Mouse (Mus musculus) T-helper 2 cell (primary cell): ENCODE data around the gene Acot6.

Experiments
- in situ Hi-C: fragments of 300-600 bp; cut with MboI, MseI; formaldehyde crosslinking; loops from one replicate; pipeline ENCODE4 v1.15.1; 2025; ENCODE audit warnings: high pct_unique_total_duplicates

Gene Acot6

GRCm38 (mm10) chr12:84100071-84100470 lies 383 bp upstream of the Acot6 start:
- in situ Hi-C loops: no loop called here

GRCm38 (mm10) chr12:84101493-84101845 lies 1.0 kb downstream of the Acot6 start:
- in situ Hi-C loops: no loop called here

GRCm38 (mm10) chr12:84107012-84107411 lies 6.6 kb downstream of the Acot6 start:
- in situ Hi-C loops: no loop called here

- in situ Hi-C loops: no loop called here
These were observed 7.2 kb downstream of the Acot6 start for GRCm38 (mm10) chr12:84107692-84108091.

- in situ Hi-C loops: no loop called here
These were observed 9.5 kb downstream of the Acot6 start for GRCm38 (mm10) chr12:84109924-84110323.

GRCm38 (mm10) chr12:84110814-84111213 lies 10.4 kb downstream of the Acot6 start:
- in situ Hi-C loops: no loop called here

GRCm38 (mm10) chr12:84113676-84114075 lies 13.2 kb downstream of the Acot6 start:
- in situ Hi-C loops: no loop called here

GRCm38 (mm10) chr12:84114153-84114994 lies 13.9 kb downstream of the Acot6 start, which contains the start of gene Dnal1:
Gene Dnal1 (plus strand): TSS chr12:84114366.
- in situ Hi-C loops: no loop called here

- in situ Hi-C loops: no loop called here
These were observed 19.1 kb downstream of the Acot6 start for GRCm38 (mm10) chr12:84119584-84119983.

GRCm38 (mm10) chr12:84125892-84126291 lies 25.4 kb downstream of the Acot6 start:
- in situ Hi-C loops: no loop called here

GRCm38 (mm10) chr12:84126899-84127298 lies 26.4 kb downstream of the Acot6 start:
- in situ Hi-C loops: no loop called here

GRCm38 (mm10) chr12:84128576-84128975 lies 28.1 kb downstream of the Acot6 start:
- in situ Hi-C loops: no loop called here

- in situ Hi-C loops: no loop called here
These were observed 29.5 kb downstream of the Acot6 start for GRCm38 (mm10) chr12:84129931-84130330.

GRCm38 (mm10) chr12:84132265-84132664 lies 31.8 kb downstream of the Acot6 start:
- in situ Hi-C loops: no loop called here

- in situ Hi-C loops: no loop called here
These were observed 36.7 kb downstream of the Acot6 start for GRCm38 (mm10) chr12:84137131-84137530.

- in situ Hi-C loops: no loop called here
These were observed 39.7 kb downstream of the Acot6 start for GRCm38 (mm10) chr12:84140135-84140534.

GRCm38 (mm10) chr12:84141271-84141670 lies 40.8 kb downstream of the Acot6 start:
- in situ Hi-C loops: no loop called here

GRCm38 (mm10) chr12:84142281-84143050 lies 42.0 kb downstream of the Acot6 start:
- in situ Hi-C loops: no loop called here

GRCm38 (mm10) chr12:84147954-84148621 lies 47.6 kb downstream of the Acot6 start, which contains the start of gene Pnma1:
Gene Pnma1 (minus strand): TSS chr12:84148489.
- in situ Hi-C loops: no loop called here

- in situ Hi-C loops: no loop called here
These were observed 48.2 kb downstream of the Acot6 start for GRCm38 (mm10) chr12:84148622-84149012.

- in situ Hi-C loops: no loop called here
These were observed 49.5 kb downstream of the Acot6 start for GRCm38 (mm10) chr12:84149971-84150370.

- in situ Hi-C loops: no loop called here
These were observed 50.5 kb downstream of the Acot6 start for GRCm38 (mm10) chr12:84150976-84151375.
